Mouse (Mus musculus): ENCODE results near the gene Hrg.
"Not testable (repeated sequence)": the region's sequence is repeated elsewhere in the genome, so short reads cannot be mapped to it uniquely, and the experiment has no call there.

Hrg gene

DNA sequence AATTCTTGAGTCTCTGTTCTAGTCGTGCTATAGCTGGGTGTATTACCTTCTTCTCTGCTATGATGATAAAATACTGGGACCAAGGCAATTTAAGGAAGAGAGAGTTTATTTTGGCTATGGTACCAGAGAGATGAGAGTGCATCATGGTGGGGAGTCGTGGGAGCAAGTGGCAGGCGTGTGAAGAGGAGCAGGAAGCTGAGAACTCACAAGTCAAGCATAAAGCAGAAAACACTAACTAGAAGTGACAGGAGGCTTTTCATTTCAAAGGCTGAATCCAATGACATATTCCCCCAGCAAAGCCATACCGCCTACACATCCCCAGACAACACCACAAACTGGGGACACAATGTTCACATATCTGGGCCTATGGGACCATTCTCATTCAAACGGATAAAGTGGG is 11.4 kb downstream of the Hrg start:
- no peak for DNase-seq

DNA sequence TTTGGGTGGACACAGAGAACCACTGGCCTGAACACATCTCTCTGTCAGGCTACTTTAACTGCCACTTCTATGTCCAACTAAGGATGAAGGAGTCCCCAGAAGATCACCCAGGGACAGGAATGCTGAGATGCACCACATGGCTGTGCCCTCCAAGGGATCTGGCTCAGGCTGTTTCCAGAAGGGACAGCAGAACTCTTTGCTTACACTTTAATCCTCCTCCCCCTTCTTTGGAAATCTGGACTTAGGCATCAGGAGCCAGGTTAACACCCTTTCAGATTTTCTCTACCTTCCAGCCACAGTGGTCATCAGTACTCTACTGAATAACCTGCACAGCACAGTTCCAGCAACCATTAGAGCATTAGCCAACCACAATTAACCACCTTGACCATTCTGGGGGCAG is 12.4 kb downstream of the Hrg start:
- DNase-seq, result no peak

DNA sequence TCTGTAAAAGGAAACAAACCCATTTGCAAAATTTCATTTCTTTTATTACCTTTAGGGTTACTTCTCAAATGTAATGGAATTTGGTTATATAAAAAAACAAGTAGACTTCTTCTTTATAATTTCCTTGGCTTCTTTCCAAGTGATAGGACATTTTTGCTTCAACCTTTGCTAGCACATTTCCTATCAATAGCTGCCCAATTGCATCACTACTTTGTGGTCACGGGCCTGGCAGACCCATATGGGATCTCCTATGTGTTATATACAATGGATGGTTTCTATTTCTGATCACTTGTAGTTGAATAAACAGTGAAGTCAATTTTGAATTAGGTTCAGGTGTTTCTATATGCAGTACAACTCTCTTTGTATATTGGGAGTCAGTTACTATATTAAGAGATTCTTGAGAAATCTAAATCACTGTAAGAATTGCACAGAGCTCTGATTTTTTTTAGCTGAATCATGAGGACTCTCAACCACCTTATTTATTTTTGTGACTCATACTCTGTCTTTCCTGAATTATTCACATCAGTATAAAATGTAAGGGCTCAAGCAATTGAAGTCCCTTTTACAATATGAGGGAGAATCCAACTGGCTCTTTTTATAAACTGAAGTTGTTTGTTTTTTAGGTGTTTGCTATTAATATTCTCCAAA is 16.6 kb downstream of the Hrg start:
- no peak for DNase-seq

DNA sequence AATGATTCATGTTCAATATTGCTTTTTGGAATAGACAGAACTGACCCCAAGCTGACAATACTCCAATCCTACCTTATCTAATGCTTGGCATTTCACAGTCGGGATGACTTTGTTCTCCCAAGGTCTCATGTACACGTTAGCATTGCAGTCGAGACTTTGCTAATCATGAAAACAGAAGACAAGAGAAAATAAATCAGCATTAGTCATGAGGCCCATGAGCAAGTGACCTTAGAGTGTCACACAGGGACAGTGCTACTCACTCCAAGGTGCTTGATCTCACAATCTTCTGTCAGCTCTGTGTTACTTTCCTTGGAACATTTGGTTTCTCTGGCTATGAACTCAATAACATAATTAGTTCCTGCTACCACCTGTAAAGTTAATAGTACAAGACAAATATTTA is 46.1 kb downstream of the Hrg start:
- not testable (repeated sequence) for DNase-seq

Data from layer of hippocampus, adult 9-11 months (tissue).